Mouse (Mus musculus): ENCODE measurements around the gene Cop1. TPM values are rescaled to one million over a fixed set of nuclear protein-coding genes. Genes with fewer than 3 reads are reported as not detected.

Gene Cop1
- polyA plus RNA-seq, 1 experiment from 2014 or later, result 59.2 TPM

DNA sequence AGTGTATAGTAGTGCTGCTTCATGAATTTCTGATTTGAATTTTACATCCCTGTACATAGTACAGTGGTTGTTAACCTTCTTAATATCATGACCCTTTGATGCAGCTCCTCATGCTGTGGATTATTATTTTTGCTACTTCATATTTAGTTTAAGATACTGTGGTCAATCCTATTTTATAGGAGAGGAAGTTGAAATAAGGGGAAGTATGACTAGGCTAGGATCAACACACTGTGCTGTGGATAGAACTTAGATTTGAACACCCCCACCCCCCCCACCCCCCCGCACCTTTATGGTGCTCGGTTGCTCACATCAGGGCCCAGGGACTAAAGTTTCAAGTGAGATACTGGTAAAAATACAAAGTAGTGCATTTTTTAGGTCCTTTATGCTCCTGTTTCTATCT is 58.7 kb downstream of the Cop1 start:
- Histone ChIP-seq H3K4me3 (replicated peaks) (no peak overlapping the region), H3K4me1 (replicated peaks) (0 out of 2 replicates have a peak, but pooled peaks cover 4% of the 10 kb centered on the region), H3K36me3 (replicated peaks) (peaks cover 45% of the 10 kb centered on the region), H3K27me3 (no peaks in the 10 kb centered on the region), H3K27ac (replicated peaks) (no peak overlapping the region), H3K9ac (no peak overlapping the region), H3K9me3 (replicated peaks) (no peaks in the 10 kb centered on the region), H3K4me2 (no peak overlapping the region)
- WGBS (ENCODE audit: insufficient replicate concordance), result 80% methylated on average over 2 of the region's 2 CpGs
- no peak for ATAC-seq (ENCODE audit: insufficient read depth)

DNA sequence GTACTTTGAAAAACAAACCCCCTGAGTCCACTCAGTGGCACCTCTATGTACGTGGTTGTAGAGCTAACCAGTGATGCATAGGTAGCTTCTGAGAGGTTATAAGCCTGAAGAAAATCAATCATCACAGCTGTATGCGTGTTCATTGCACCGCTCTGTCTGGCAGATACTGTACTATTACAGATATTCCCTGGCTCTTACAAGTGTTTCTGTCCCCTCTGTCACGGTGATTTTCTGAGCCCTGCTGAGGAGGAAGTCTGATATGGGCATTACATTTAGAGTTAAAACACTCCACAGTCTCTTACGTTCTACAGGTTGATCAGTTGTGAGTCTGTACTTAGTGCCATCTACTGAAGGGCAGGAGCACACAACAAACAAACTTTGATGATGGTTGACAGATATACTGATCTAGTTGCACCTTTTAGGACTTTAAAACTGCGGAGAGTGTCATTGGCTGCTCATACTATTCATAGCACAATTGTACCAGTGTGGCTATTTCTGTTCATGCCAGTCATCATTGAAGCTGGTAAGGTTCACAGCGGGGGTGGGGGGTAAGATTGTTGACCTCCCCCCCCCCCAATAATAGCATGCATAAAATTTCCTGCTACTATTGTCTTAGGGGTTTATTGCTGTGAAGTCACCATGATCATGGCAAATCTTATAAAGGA is 69.4 kb downstream of the Cop1 start:
- Histone ChIP-seq H3K4me2 (no peak overlapping the region), H3K27ac (replicated peaks) (no peak overlapping the region), H3K36me3 (replicated peaks) (peaks cover 16% of the 10 kb centered on the region), H3K27me3 (no peaks in the 10 kb centered on the region), H3K4me1 (replicated peaks) (no peaks in the 10 kb centered on the region), H3K9me3 (replicated peaks) (no peaks in the 10 kb centered on the region), H3K9ac (no peak overlapping the region), H3K4me3 (replicated peaks) (no peak overlapping the region)
- no peak for ATAC-seq (ENCODE audit: insufficient read depth)
- WGBS (ENCODE audit: insufficient replicate concordance), result 87% methylated on average over 7 of the region's 7 CpGs

DNA sequence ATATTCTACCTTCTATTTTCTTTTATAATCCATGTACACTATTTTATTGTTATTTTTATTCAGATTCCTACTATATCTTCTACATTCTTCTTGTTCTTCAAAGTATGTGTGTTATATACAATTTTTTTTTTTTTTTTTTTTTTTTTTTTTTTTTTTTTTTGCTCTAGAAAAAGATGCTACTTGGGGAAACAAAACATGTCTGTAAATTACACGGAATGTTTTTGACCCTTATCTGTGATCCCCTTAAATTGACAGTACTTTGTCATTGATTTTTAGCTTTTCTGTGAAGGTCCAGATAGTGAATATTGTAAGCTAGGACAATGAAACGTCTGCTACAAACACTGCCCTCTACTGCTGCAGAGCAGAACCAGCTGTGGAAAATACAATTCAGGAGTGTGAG is 81.5 kb downstream of the Cop1 start:
- 56% methylated on average over 2 of the region's 2 CpGs for WGBS (ENCODE audit: insufficient replicate concordance)
- Histone ChIP-seq H3K4me1 (replicated peaks) (no peaks in the 10 kb centered on the region), H3K9ac (no peak overlapping the region), H3K27me3 (no peaks in the 10 kb centered on the region), H3K27ac (replicated peaks) (no peak overlapping the region), H3K4me3 (replicated peaks) (no peak overlapping the region), H3K4me2 (no peak overlapping the region), H3K9me3 (replicated peaks) (no peaks in the 10 kb centered on the region), H3K36me3 (replicated peaks) (peaks cover 42% of the 10 kb centered on the region)
- no peak for ATAC-seq (ENCODE audit: insufficient read depth)

DNA sequence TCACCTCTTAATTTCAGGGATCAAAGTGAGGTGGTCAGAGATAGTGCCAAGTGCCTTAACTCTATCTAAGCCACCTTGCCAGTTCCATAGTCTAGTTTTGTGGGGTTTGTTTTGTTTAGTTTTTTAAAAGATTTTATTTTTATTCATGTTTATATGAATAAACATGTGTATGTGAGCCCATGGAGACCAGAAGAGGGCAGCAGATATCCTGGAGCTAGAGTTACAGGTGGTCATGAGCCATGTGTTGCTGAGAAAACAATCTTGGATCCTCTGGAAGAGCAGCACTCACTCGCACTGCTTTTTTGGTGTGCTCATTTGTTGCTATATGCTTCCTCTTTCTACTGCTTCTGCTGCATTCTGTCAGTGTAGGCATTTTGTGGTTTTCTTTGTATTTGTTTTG is 90.5 kb downstream of the Cop1 start:
- no peak for ATAC-seq (ENCODE audit: insufficient read depth)
- Histone ChIP-seq H3K4me3 (replicated peaks) (no peak overlapping the region), H3K27ac (replicated peaks) (no peak overlapping the region), H3K9me3 (replicated peaks) (no peaks in the 10 kb centered on the region), H3K4me1 (replicated peaks) (no peaks in the 10 kb centered on the region), H3K27me3 (no peaks in the 10 kb centered on the region), H3K9ac (no peak overlapping the region), H3K36me3 (replicated peaks) (peaks cover 34% of the 10 kb centered on the region), H3K4me2 (no peak overlapping the region)
- 87% methylated on average over 1 of the region's 1 CpGs for WGBS (ENCODE audit: insufficient replicate concordance)

DNA sequence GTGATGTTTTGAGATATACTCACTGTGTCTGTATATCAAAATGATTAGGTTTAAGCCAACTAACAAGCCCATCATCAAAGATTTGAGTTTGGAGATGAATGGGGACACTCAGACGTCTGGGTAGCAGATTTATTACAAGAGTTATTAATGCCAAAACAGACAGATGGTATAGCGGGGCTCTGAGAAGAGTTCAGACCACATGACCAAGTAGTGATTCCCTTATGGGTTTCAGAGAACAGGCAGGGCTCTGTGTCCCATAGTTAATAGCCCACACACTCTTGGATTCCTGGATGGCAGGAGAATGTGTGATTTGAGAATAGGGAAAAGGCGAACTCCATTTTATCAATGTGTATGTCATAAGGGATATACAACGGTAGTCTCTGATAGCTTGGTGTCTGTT is 98.9 kb downstream of the Cop1 start:
- Histone ChIP-seq H3K4me3 (replicated peaks) (no peak overlapping the region), H3K27ac (replicated peaks) (no peak overlapping the region), H3K36me3 (replicated peaks) (peaks cover 68% of the 10 kb centered on the region), H3K9me3 (replicated peaks) (no peaks in the 10 kb centered on the region), H3K4me1 (replicated peaks) (no peaks in the 10 kb centered on the region), H3K27me3 (no peaks in the 10 kb centered on the region), H3K9ac (no peak overlapping the region), H3K4me2 (no peak overlapping the region)
- ATAC-seq (ENCODE audit: insufficient read depth), result no peak
- WGBS (ENCODE audit: insufficient replicate concordance), result 70% methylated on average over 4 of the region's 4 CpGs

DNA sequence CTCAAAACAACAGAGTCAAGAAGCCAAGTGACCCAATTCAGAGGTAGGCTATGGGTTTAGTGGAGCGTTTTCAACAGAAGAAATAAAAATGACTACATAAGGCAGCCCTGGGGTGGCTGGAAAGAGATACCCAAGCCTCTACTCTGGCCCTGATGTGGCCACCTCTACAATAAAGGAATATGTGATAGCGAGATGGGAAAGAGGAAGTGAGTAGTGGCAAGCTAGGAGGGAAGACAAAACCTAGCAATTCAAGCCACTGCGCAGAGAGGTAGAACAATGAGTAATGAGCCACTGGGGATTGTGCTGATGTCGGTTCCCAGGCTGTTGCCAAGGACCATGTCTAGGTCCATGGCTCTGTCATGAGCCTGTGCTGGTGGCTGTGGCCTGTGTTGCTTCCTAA is 102.0 kb downstream of the Cop1 start:
- Histone ChIP-seq H3K9me3 (replicated peaks) (no peaks in the 10 kb centered on the region), H3K27me3 (no peaks in the 10 kb centered on the region), H3K9ac (no peak overlapping the region), H3K36me3 (replicated peaks) (peaks cover 66% of the 10 kb centered on the region), H3K27ac (replicated peaks) (no peak overlapping the region), H3K4me2 (no peak overlapping the region), H3K4me3 (replicated peaks) (no peak overlapping the region), H3K4me1 (replicated peaks) (no peaks in the 10 kb centered on the region)
- WGBS (ENCODE audit: insufficient replicate concordance), result 73% methylated on average over 4 of the region's 4 CpGs
- no peak for ATAC-seq (ENCODE audit: insufficient read depth)

DNA sequence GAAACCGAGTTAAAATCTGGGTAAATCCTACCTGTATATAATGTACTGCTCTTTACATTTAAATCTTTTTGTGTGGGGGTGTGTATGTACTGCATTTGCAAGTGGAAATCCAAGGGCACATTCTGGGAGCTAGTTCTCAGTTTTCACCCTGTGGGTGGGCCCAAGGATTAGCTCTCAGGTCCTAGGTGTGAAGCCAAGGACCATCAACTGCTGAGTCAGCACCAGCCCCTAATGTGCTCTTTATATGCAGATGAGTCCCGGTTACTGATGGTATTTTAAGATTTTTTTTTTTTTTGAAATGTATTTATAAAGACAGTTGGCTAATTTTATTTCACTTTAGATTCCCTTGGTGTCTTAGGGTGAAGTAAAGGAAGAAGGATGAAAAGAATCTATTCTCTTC is 110.2 kb downstream of the Cop1 start:
- no peaks in the 10 kb centered on the region for H3K27me3 ChIP-seq
- no peak overlapping the region for H3K9ac ChIP-seq
- no peaks in the 10 kb centered on the region for H3K9me3 ChIP-seq (replicated peaks)
- ATAC-seq (ENCODE audit: insufficient read depth), result no peak
- H3K36me3 ChIP-seq (replicated peaks), result peaks cover 47% of the 10 kb centered on the region
- H3K4me3 ChIP-seq (replicated peaks), result no peak overlapping the region
- no peak overlapping the region for H3K27ac ChIP-seq (replicated peaks)
- no peaks in the 10 kb centered on the region for H3K4me1 ChIP-seq (replicated peaks)
- H3K4me2 ChIP-seq, result no peak overlapping the region
- 74% methylated on average over 2 of the region's 2 CpGs for WGBS (ENCODE audit: insufficient replicate concordance)

DNA sequence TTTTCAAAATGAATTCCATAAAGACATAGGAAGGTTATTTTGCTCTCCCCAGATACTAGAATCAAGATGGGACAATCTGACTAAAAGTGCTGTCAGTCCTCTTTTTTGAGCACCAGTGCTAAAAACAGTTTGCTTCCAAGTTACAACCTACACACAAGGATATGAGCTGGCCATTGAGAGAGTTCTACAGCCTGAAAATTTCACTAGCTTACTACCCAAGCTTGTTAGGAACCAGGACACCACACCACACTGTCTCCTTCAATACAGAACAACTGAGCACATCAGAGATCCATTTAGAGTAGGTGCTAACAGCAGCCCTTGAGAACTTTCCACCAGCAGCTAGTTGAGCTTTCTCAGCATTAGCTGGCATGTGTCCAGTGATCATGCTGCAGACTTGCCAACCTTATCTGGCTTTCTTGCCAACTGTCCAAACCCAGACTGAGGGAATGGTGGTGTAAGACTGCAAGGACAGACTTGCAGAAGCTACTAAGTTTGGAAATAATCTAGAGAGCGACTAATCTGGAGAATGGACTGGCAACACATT is 123.0 kb downstream of the Cop1 start:
- no peaks in the 10 kb centered on the region for H3K4me1 ChIP-seq (replicated peaks)
- peaks cover 20% of the 10 kb centered on the region for H3K36me3 ChIP-seq (replicated peaks)
- H3K9ac ChIP-seq, result no peak overlapping the region
- no peaks in the 10 kb centered on the region for H3K27me3 ChIP-seq
- WGBS (ENCODE audit: insufficient replicate concordance), result 88% methylated on average over 1 of the region's 1 CpGs
- no peak overlapping the region for H3K4me3 ChIP-seq (replicated peaks)
- no peak for ATAC-seq (ENCODE audit: insufficient read depth)
- H3K27ac ChIP-seq (replicated peaks), result no peak overlapping the region
- H3K9me3 ChIP-seq (replicated peaks), result no peaks in the 10 kb centered on the region
- H3K4me2 ChIP-seq, result no peak overlapping the region

DNA sequence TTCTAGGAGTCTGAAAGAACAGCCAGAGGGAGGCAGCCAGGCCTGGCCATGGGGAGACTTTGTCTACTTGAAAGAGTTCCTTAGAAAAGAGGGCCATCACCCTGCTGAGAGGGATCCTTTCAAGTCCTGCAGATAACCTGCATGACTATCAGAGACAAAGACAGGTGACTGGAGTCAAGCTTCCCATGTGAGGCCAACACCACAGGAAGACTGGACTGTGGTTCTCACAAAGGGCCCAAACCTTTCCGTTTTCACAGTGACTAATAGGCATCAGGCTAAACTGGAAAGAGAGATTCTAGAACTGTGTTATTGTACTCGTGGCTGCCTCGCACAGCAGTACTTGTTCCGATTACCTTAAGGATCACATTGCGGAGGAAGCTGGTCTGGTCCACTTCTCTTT is 126.6 kb downstream of the Cop1 start:
- 73% methylated on average over 5 of the region's 5 CpGs for WGBS (ENCODE audit: insufficient replicate concordance)
- no peaks in the 10 kb centered on the region for H3K4me1 ChIP-seq (replicated peaks)
- no peak overlapping the region for H3K9ac ChIP-seq
- no peak overlapping the region for H3K4me2 ChIP-seq
- H3K27me3 ChIP-seq, result no peaks in the 10 kb centered on the region
- H3K9me3 ChIP-seq (replicated peaks), result no peaks in the 10 kb centered on the region
- no peak overlapping the region for H3K4me3 ChIP-seq (replicated peaks)
- H3K36me3 ChIP-seq (replicated peaks), result peaks cover 8% of the 10 kb centered on the region
- no peak for ATAC-seq (ENCODE audit: insufficient read depth)
- H3K27ac ChIP-seq (replicated peaks), result no peak overlapping the region

DNA sequence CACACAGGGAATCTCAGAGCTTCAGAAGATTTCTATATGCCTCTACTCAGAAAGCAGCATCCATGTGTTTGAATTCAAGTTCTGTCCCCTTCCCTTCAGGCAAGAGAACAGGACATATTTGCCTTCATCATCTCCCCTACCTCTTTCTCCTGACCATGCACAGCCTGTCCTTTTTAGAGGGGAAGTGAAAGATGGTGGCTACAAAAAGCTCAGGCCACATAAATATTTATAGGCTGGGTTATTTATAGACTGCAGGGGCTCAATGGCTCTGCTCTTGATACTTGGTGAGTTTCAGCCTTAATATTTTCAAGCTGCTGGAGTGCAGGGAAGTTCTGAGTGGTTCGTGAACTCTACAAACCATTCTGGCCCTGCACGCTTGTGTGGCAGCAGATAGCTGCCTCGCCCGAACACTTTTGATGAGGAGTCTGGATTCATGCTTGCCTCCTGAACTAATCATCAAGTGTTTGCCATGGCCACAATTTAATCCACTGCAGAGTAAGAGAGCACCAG is 139.8 kb downstream of the Cop1 start:
- no peaks in the 10 kb centered on the region for H3K27me3 ChIP-seq
- H3K36me3 ChIP-seq (replicated peaks), result no peaks in the 10 kb centered on the region
- no peak overlapping the region for H3K27ac ChIP-seq (replicated peaks)
- WGBS (ENCODE audit: insufficient replicate concordance), result 64% methylated on average over 4 of the region's 4 CpGs
- no peaks in the 10 kb centered on the region for H3K9me3 ChIP-seq (replicated peaks)
- H3K4me3 ChIP-seq (replicated peaks), result no peak overlapping the region
- no peak for ATAC-seq (ENCODE audit: insufficient read depth)
- H3K4me2 ChIP-seq, result no peak overlapping the region
- no peaks in the 10 kb centered on the region for H3K4me1 ChIP-seq (replicated peaks)
- no peak overlapping the region for H3K9ac ChIP-seq

DNA sequence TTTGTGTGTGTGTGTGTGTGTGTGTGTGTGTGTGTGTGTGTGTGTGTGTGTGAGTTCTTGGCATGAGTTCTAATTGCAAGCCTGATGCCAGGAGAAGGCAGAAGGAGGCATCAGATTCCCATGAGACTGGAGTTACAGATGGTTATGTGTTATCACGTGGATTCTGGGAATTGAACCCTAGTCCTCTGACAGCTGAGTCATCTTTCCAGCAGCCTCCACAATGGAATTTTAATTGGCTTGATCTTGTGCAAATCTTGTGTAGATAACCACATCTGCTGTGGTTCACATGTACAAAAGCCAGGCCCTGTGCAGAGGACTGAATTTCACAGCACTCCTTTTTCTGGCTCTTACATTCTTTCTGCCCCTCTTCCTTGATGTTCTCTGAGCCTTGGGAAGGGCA is 150.1 kb downstream of the Cop1 start:
- no peaks in the 10 kb centered on the region for H3K27me3 ChIP-seq
- WGBS (ENCODE audit: insufficient replicate concordance), result 36% methylated on average over 1 of the region's 1 CpGs
- no peak overlapping the region for H3K9ac ChIP-seq
- ATAC-seq (ENCODE audit: insufficient read depth), result no peak
- H3K4me2 ChIP-seq, result no peak overlapping the region
- no peaks in the 10 kb centered on the region for H3K9me3 ChIP-seq (replicated peaks)
- H3K4me3 ChIP-seq (replicated peaks), result no peak overlapping the region
- H3K27ac ChIP-seq (replicated peaks), result no peak overlapping the region
- H3K36me3 ChIP-seq (replicated peaks), result no peaks in the 10 kb centered on the region
- H3K4me1 ChIP-seq (replicated peaks), result no peaks in the 10 kb centered on the region

DNA sequence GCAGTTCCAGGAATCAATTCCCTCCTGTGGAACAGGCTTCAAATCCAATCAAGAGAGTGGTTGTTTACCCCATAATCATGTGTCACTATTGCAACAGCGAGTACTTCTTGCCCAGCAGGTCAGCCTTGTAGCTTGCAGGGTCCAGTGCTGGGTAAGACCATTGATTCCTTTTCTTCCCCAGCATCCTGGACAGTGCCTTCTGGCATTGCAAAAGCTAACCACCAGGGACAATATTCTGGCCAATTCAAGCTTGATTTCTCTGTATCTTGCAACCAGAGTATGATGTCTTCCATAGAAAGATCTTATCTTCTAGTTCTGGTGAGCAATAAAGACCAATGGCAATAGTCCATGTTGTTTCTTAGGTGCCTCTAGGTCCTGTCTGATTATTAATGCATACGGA is 150.8 kb downstream of the Cop1 start:
- Histone ChIP-seq H3K27me3 (no peaks in the 10 kb centered on the region), H3K4me1 (replicated peaks) (no peaks in the 10 kb centered on the region), H3K4me3 (replicated peaks) (no peak overlapping the region), H3K9me3 (replicated peaks) (no peaks in the 10 kb centered on the region), H3K9ac (no peak overlapping the region), H3K36me3 (replicated peaks) (no peaks in the 10 kb centered on the region), H3K27ac (replicated peaks) (no peak overlapping the region), H3K4me2 (no peak overlapping the region)
- no peak for ATAC-seq (ENCODE audit: insufficient read depth)
- WGBS (ENCODE audit: insufficient replicate concordance), result 52% methylated on average over 2 of the region's 2 CpGs
